Mouse (Mus musculus): Measurements from ENCODE around the gene Lama1.

- TF ChIP-seq CTCF (IDR thresholded peaks at IDR 0.05; ENCODE audit: extremely low read depth, insufficient read length, insufficient replicate concordance, low read depth, low read length) (no peak), POLR2A (IDR thresholded peaks at IDR 0.05; ENCODE audit: low read depth, low read length) (no peak)
These were observed 116.6 kb downstream of the Lama1 start for GRCm38 (mm10) chr17:67813666-67814065.

Measured in small intestine, adult 2 months (tissue).